Mouse (Mus musculus) MEL-GATA-1-ER (cell line): Measurements from ENCODE around the gene Fam71f1.

ENCODE experiments used
- DNase-seq: peaks from one replicate; pipeline ENCODE4 v3.0.0-alpha.2; 2012; ENCODE audit warnings: low read depth; ENCODE audit errors: extremely low read depth

Fam71f1 gene

DNA sequence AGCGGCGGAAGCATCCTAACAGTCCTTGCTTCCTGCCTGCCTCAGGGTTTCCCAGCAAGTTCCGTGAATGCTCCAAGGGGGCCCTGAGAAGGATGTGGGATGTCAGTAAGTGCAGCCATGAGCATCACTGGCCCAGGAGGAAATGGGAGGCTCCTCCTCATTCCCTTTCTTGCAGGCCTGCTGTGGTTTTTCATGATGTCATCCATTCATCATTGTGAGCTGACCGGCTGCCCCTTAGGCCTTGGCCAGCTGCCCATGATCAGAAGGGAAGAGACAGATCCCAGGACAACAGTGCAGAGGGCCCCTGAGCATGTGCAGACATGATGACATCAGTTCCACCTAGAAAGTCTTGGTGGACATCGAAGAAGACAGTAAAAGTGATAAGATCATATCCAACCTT is at the start of gene Fam71f1:
TSS of gene Fam71f1 (plus strand) at position 262 of the 400 bp plus-strand sequence.
- DNase-seq, result no peak

DNA sequence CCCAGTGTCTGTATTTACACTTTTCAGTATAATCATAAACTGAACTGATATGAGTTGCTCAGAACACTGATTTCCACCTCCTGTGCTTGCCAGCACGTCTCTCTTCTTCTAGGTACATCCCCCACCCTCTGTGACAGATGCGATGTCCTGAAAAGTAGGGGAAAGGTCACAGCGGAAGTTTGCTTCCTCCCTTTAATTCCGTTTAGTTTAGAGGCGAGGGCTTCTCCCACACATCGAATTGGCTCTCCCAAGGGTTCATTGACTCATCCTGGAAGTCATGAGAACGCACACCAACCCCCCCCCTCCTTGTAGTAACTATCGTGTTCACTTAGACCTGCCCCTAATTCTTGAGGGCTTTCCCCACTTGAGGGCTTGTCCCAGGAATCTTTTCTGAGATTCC is 48.0 kb upstream of the Fam71f1 start:
- peak; percentile 11 for DNase-seq

DNA sequence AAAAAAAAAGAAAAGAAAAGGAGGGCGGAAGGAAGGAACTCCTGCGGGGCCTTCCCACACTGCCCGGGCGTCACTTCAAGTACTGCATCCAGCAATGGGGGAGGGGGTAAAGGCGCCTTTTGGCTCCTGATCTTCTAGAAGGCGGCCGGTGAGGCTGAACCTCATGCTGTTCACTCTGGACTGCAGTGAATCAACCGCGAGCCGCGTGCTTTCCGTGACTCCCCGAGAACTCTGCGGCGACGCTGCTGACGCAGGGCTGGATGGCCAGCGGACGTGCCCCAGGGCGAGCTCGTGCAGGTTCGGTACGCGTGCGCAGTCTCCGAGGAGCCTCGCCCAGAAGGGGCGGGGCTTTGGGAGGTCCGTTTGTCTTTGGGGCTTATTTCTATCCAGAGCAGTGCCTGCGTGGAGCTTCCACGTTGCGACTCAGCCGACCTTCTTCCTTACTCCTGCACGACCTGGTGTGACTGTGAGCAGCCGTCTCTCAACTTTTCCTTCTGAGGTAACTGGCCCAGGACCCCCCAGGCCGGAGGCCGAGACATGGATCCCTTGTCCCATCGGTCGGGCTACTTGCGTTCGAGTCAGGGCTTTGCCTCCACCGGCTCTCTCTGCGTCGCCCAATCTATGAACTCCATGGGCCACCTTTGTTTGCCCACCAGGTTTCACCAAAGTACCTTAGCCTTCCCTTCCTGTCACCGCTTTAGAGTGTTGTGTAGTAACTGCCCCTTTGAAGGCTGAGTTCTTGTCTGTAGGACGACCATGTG is 46.4 kb upstream of the Fam71f1 start, which contains the start of gene Hilpda:
TSS of gene Hilpda (plus strand) at position 177 of the 761 bp plus-strand sequence.
- DNase-seq, result peak; percentile 90

DNA sequence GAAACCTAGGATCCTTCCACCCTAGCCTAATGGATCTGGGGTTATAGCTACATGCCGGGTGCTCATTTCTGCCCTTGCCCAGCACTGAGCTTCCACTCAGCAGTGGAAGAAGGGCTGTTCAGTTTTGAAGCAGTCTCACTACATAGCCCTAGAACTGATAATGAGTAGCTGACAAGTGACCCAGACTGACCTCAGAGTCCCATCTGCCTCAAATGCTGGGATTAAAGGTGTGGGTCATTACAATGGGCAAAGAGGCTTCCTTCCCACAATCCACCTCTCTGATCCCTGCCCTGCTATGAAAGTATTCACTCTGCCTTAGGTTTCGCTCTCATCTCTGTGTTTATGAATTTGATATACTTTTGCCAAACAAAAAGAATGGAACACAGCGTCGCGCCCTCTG is 42.2 kb upstream of the Fam71f1 start:
- no peak for DNase-seq

DNA sequence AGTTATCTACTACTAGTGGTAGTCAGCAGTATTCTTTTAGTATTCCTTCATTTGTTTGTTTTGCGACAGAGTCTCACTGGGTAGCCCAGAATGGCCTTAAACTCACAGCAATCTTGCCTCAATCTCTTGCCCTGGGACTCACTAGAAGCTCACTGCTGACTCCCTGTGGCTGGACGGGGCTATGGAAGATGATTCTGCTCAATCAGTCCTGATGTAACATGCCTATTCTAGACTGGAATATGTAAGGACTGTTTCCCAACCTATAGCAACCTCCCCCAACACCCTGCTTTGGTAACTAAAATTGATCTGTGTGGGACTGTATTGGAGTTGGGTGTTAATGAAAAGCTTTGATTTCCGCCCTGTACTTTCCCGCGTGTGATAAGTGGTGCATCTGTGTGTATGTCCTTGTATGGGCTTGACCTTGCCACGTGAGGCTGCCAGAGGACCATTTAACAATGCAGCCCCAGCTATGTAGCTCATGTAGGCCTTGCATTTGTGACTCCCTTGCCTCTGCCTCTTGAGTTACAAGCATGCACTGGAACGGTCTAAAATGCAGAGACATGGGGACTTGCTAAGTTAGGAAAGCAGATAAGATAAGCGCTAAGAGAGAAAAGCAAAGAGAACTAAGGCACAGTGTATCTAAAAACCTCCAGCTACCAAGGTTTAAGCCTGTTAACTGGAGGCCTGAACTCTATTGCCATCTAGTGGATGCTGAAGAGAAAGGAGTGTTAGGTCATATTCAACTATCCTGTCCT is 40.2 kb upstream of the Fam71f1 start:
- peak; percentile 71 for DNase-seq

DNA sequence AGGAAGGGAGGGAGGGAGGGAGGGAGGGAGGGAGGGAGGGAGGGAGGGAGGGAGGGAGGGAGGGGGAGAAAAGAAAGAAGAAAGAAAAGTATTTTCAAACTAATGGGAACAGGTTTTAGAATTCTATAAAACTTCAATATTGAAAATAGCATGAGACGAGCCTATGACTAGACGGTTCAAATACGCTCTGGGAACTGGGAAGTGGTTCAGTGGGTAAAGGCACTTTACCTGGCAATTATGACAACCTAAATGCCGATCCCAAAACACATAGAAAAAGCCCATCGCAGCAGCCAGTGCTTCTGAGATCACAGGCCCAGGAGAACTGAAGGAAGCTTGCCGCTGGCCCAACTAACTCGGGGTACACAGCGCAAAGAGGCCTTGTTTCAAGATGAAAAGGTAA is 39.6 kb upstream of the Fam71f1 start, which contains the start of gene Fam71f2:
TSS of gene Fam71f2 (plus strand) at position 301 of the 400 bp plus-strand sequence.
- DNase-seq, result no peak

DNA sequence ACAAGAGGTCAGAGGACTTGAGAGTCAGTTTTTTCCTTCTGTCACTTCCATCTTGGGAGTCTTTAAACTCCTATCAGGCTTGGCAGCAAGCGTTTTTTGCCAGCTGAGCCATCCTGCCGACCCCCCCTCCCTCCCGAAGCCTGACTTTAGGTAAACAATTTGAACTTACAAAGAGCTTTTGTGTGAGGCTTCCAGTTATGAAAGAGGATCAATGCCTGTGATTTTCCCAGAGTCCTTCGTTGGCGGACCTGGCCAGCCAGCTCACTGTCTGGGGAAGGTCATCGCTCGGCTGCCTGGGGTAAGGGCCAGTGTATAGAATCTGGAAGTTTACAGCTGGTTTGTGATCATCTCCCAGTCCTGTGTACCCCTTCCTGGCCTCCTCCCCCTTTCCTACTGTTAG is 38.3 kb upstream of the Fam71f1 start:
- DNase-seq, result no peak

DNA sequence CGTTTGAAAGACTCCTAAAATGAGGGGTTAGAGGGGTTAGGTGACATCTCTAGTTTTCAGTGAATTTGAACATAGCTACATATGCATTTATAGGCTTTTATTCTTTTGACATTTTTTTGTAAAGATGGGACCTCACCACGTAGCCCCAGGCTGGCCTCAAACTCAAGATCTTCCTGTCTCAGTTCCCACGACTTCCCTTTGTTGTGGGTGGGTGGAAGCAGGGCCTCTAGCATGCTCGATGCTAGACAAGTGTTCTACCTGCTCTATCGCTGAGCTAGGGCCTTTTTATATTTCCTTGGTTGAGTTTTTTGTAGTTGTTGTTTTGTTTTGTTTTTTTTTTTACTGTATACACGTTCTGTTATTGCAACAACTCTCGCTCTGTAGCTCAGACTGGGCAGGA is 32.1 kb upstream of the Fam71f1 start:
- DNase-seq, result no peak

DNA sequence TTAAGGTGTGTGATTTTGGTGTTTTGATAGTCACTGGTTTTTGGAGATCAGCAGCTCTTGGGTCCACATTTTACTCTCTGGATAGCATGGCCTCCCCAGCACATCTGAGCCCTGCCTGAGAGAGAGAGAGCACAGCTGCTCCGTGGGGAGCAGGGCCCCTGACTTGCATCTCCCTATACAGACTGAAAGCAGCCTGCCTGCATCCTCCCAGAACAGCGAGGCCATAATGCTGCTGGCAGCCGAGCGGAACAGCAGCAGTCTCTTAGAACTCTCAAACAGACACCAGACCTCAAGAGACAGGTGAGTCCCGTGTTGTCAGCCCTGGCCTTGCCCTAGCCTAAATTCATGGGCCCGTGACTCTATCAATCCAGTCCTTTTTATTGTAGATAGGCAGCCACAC is 31.5 kb upstream of the Fam71f1 start:
- DNase-seq, result no peak

DNA sequence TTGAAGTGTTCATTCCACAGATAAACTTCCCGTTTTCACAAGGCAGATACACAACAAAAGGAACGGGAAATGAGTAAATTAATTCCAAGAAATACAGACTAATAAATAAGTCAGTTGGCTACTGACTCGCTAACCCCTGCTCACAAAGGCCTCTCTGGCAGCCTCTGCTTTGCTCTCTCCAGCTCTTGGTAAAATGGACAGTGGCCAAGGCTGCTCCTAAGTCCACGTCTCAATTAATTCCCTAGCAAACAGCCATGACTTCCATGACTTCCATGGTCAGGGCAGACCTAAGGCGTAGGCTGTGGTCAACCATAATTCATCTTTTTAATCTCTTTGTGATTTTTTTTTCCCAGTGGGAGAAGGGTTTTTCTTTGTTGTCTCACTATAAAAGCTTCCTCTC is 31.0 kb upstream of the Fam71f1 start:
- DNase-seq, result no peak

DNA sequence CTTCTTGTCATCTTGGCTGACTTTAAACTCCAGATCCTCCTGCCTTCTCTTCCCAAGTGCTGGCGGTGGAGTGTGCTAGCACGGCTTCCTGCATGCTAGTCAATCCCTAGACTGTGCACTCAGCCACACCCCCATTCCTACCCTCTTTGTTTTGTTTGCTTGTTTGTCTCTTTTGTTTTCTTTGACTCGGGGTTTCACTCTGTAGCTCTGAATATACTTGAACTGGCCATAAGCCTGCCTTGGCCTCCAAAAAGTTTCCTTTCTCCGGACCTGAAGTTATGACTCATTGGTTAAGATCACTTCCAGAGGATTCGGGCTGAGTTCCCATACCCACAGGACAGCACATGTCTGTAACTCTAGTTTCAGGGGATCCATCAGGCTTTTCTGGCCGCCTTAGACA is 30.3 kb upstream of the Fam71f1 start:
- DNase-seq, result no peak

DNA sequence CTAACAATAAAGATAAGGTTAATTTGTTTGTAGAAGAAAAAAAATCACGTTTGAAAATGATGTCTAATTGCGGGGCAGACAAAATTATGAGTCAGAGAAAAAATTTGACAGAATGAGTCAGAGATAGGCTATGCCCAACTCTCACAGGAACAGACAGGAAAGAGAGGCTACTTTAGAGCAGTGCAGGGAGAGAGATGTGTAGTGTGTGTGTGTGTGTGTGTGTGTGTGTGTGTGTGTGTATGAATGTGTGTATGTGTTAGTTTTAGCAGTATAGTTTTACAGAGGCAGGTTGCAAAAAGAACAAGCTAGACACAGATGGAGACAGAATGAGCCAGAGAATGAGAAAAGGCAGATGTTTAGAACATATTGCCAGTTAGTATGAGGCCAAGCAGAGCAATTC is 19.8 kb upstream of the Fam71f1 start:
- DNase-seq, result no peak

DNA sequence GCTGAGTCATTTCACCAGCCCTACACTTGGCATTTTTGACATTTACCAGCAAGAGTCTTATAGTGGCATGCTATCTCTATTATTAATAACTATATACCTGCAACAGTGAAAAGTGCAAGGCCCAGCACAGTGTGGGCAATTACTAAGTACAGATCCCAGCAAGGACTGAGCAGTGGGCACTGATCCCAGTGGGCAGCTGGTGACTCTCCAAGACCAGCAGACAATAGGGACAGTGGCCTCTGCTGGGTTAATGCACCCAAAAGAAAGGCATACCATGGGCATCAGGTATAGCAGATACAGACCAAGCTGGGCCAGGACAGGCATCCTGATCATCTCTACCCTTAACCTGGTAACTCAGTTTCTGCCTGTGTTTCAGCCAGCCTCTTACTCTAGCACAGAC is 15.7 kb upstream of the Fam71f1 start:
- no peak for DNase-seq

DNA sequence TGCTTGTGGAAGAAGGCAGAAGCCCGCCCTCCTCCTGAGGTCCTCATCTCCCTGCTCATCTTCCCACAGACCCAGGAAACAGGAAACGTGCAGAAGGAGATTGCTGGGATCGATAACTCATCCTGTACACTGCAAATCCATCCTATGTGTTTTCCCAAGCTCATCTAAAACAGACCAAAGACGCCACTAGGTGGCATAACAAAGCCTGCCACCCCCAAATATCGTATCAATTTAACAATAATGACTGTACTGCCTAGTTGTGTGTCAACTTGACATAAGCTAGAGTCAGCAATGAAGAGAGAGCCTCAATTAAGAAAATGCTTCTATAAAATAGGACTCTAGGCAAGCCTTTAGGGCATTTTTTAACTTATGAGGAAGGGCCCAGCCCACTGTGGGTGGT is 15.2 kb upstream of the Fam71f1 start:
- DNase-seq, result no peak

DNA sequence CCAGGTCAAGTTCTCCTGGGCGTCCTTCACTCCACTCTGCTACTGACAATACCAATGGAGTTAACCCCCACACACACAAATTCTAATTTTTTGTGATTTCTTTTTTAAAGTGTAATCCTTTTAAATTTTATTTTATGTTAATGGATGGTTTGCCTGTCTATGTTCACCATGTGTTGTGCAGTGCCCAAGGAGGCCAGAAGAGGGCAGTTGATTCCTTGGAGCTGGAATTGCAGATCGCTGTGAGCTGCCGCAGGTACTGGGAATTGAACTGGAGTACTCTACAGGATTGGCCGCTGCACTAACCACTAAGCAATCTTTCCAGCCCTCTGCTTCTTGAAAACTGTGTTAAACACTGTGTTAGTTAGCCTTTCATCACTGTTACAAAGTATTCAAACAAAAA is 13.5 kb upstream of the Fam71f1 start:
- DNase-seq, result no peak

DNA sequence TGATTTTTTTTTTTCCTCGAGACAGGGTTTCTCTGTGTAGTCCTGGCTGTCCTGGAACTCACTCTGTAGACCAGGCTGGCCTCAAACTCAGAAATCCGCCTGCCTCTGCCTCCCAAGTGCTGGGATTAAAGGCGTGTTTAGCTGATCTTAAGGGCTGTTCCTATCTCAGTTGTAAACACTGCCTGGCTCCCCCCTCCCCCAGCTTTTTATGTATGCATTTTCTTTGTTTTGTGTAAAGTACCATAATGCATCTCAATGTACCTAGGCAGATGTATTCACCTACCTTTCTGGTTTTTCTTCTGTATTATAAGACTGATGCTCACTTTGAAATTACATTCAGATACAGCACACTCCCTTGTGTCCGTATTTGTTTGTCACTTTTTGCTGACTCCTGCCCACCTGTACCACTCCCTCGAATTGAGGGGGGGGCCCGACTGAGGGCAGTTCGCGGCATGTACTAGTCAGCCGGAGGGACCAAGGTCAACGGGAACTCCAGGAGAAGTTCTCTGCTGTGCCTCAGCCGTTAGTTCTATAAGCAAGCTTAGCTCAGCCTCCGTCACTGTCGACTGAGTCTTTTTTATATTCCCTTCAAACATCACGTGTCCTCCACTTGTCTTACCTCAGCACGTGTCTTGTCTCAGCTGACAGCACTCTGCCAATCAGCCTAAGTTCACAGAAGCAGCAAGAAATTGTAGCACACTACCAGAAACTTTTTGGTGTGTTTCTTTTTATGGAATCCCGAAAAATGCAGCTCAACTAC is 9.9 kb upstream of the Fam71f1 start:
- no peak for DNase-seq

DNA sequence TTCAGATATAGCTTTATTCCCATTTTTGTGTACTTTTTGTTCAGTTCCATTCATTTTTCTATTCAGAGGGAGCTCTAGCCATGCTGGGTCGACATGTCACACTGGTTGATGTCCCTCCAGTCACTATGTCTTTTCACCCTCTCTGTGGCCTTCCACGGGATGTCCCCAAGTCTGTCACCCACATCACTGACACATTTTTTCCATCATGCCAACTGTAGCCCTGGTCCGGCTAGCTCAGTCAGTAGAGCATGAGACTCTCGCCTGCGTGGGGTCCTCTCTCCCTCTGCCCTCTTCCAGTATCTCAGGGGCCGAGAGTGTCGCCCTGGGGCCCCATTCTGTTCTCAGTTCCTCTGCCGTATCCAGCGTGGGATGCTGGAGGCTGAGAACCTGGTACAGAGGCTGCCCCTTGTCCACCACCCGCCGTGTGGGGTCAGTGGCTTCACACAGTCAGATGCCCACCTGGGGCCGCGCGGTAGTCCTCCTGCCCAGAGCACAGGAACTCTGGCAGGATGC is 5.2 kb upstream of the Fam71f1 start:
- DNase-seq, result no peak

DNA sequence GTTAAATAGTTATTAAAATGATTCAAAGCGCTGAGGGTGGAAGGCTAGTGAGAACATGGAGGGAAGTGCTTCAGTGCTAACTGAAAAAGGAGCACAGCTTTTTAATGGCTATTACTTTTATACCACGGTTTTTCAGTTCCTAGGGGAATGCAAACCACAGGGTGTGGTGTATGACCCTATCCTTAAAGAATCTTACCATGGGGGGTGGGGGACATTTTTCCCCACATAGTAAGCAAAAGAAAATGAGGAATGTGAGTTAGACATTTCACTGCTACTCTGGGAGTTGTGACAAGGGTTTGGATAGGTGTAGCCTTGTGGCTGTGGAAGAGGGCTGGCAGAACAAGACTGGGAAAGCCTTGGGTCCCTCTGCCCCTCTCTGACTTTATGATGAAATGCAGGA is 1.7 kb upstream of the Fam71f1 start:
- DNase-seq, result no peak

DNA sequence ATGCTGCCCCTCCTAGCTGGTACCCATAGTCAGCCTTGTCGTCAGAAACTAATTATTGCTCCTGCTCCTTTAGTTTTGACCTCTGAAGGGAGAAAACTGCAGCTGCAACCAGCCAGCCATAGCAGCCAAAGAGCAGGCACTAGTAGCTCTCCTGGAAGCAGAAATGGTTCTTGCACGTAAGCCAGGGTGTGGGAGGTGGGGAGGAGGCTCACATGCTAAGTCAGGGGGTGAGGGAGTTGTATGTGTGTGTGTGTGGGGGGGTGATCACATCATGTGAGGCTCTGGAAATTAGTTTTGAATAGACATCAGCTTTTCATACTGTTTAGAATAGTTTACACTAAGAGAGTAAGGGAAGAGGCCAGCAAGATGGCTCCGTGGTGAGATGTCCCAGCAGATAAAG is 999 bp upstream of the Fam71f1 start:
- no peak for DNase-seq

DNA sequence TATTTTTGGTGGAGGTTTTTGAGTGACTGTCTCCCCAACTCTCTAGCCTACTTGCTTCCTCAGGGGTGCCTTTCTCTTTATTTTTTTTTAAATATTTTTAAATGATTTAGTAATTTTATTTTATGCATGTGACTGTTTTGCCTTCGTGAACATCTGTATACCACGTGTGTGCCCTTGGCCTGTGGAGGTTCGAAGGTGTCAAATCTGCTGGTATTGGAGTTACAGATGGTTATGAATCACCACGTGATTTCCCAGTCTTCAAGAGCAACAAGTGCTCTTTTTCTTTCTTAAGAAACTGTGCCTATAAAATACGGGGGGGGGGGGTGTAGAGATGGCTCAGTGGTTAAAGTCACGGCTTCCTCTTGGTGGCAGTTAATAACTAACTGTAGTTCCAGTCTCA is 2.6 kb downstream of the Fam71f1 start:
- DNase-seq, result no peak

DNA sequence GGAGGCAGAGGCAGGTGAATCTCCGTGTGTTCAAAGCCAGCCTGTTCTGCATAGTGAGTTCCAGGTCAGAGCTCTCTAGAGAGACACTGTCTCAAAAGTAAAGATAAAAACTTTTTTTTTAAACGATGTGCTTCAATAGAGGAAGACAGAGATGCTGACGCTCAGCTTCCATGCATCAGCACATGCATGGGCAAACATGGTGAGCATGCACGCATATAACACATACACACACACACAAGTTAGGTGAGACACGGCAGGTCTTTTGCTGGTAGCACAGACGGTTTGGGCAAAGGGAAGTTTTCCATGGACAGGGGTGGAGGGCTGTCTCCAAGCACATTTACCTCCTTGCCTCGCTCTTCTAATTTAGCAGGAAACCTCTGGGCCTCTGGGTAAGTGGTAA is 3.2 kb downstream of the Fam71f1 start:
- DNase-seq, result no peak

DNA sequence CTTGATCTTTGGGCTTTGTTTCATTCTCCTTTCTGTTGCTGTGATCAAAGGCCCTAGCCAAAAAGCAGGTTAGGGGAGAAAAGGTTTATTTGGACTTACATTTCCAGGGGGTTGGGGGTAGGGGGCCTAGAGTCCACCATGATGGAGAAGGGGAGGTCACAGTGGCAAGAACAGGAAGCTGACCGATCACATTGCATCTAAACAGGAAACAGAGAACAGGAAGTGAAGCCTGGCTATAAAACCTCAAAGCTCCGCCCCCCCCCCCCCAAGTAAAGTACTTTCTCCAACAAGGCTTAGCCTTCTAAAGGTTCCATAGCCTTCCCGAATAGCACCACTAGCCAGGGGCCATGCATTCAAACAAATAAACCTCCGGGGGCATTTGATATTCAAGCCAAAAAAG is 3.8 kb downstream of the Fam71f1 start:
- no peak for DNase-seq
